Mouse (Mus musculus): ENCODE measurements around the gene Slc29a1.
A peak's percentile ranks its signal among the peaks of the same experiment; 100 is the strongest.

- TF ChIP-seq POLR2A (IDR thresholded peaks at IDR 0.05; ENCODE audit: insufficient read depth, low read length), result no peak
- TF ChIP-seq CTCF (IDR thresholded peaks at IDR 0.05; ENCODE audit: low read depth, low read length), result peak; percentile 62
- TF ChIP-seq EP300 (IDR thresholded peaks at IDR 0.05; ENCODE audit: insufficient read depth, low read depth, low read length), result peak; percentile 87
Measured at GRCm38 (mm10) chr17:45629861-45630694, 30.7 kb upstream of the Slc29a1 start.

Data from ES-Bruce4 (cell line).